Mouse (Mus musculus) layer of hippocampus, adult 2 months (tissue): ENCODE measurements at regions not wholly inside any gene's neighbourhood (a gene's known extent, or its start where the extent isn't known, plus 50 kb on each side); places are given as distances from the start of the nearest gene placed in this dataset.

Experiments used
- DNase-seq, 2 experiments: peaks; one replicate each; pipeline ENCODE4 v3.0.0; 2022; ENCODE audit warnings: low spot score in 2 of 2
- H3K27ac ChIP-seq: fragments of 200-600 bp; 2 replicates; pipeline ENCODE4 v1.8.1; 2022
- H3K4me3 ChIP-seq: fragments of 200-600 bp; 2 replicates; pipeline ENCODE4 v1.8.1; 2022; ENCODE audit warnings: mild to moderate bottlenecking
- CTCF ChIP-seq: fragments of 200-600 bp; conservative IDR thresholded peaks from 2 replicates; pipeline ENCODE4 v1.8.1; 2022; ENCODE audit warnings: antibody characterized with exemption, mild to moderate bottlenecking, moderate library complexity

DNA sequence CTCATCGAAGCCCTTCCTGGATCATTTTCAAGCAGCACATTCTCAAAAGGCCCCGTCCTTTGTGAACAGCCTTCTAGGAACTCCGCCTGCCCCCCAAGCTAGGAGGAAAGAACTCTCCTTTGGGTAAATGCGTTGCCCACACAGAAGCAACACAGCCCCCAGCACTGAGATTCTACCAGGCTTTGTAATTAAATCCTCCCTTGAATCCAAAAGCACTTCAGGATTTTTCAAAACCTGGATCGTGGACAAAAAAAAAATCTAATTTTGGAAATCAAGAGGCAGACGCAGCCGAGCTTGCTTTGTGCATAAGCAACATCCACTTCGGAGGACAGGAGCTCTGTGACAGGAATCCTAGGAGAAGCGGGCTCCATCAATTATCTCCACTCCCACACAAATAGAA, 183.6 kb upstream of the Ercc4 start:
- Histone ChIP-seq H3K4me3 (no peak overlapping the region), H3K27ac (peak overlapping the region; percentile 57; the same call in 1 of the 2 replicates)
- no peak for TF ChIP-seq CTCF
- peak; percentile 40 to 58 for DNase-seq

GRCm38 (mm10) chr16:12931111-12931510, 178.4 kb upstream of the Ercc4 start:
- H3K4me3 ChIP-seq, result no peak overlapping the region
- no peak for TF ChIP-seq CTCF
- H3K27ac ChIP-seq, result no peak overlapping the region
- DNase-seq, result no peak

DNA sequence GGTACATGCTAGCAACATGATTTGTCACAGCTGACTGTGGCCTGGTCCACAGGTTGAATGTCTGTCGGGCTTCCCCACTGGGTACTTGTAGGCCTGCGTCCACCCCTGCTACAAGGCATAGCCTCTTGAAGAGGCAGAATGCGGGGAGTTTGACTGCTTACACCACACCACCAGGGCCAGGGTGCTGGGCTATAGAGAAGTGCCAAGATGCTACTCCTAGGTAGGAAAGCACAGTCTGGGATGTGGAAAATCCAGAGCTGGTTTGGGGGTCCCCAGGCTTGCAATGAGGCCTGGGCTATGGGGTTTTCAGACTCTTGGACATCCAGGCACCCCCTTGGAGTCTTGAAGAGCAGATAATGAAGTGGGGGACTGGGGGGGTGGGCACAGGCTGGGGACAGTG, 176.5 kb upstream of the Ercc4 start:
- DNase-seq, result no peak
- no peak for TF ChIP-seq CTCF
- Histone ChIP-seq H3K4me3 (no peak overlapping the region), H3K27ac (no peak overlapping the region)

GRCm38 (mm10) chr16:12934586-12934985, 174.9 kb upstream of the Ercc4 start:
- Histone ChIP-seq H3K4me3 (no peak overlapping the region), H3K27ac (no peak overlapping the region)
- no peak for DNase-seq
- TF ChIP-seq CTCF, result no peak

DNA sequence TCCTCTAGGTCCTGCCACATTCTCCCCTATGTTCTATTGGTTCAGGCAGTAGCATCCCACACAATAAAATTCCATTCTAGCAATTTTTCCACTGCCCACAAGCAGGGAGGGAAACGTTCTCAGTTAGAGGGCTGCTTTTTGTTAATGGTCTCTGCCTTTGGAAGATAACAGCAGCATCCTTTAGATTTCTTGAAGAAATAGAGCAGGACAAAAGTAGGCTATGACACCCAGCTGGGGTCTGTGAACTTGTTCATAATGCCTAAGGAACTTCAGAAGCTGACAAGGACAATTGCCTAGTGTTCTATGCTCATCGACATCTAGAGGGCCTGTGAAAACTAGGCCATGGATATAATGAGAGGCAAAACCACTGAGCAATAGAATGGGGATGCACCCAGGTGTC, 174.2 kb upstream of the Ercc4 start:
- Histone ChIP-seq H3K27ac (no peak overlapping the region), H3K4me3 (no peak overlapping the region)
- no peak for TF ChIP-seq CTCF
- DNase-seq, result no peak

DNA sequence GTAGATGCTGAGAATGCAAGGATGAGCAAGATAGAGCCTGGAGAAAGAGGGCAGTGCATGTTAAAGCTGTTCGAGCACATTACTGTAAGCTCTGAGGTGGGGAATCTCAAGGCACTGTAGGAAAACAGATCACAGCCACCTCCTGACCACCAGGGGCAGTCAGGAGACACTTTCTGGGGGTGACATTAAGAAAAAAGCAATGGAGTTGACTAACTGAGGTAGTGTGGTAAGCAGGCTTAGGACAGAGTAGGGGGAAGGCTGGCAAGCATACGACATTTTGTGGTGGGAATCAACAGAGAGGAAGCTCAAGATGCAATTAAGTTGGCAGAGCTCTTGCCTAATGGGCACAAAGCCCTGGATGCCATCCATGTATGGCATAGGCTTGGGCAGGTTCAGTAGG, 172.9 kb upstream of the Ercc4 start:
- Histone ChIP-seq H3K4me3 (no peak overlapping the region), H3K27ac (no peak overlapping the region)
- peak; percentile 55 for TF ChIP-seq CTCF
- no peak for DNase-seq

DNA sequence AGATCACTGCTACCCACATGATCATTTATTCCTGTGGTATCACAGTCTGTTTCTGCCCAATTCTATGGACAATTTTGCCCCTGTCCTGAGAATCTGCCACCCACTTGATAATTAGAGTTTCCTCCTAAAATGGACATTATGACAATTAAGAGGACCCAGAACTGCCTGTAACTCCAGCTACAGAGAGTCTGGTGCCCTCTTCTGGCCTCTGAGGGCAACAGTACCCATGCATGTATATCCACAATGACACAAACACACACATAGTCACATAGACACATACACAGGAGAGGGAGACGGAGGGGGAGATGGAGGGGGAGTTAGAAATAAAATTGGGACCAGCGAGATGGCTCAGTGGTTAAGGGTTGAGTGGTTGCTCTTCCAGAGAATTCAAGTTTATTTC, 170.9 kb upstream of the Ercc4 start:
- no peak for DNase-seq
- no peak overlapping the region for H3K27ac ChIP-seq
- TF ChIP-seq CTCF, result peak; percentile 48
- no peak overlapping the region for H3K4me3 ChIP-seq

DNA sequence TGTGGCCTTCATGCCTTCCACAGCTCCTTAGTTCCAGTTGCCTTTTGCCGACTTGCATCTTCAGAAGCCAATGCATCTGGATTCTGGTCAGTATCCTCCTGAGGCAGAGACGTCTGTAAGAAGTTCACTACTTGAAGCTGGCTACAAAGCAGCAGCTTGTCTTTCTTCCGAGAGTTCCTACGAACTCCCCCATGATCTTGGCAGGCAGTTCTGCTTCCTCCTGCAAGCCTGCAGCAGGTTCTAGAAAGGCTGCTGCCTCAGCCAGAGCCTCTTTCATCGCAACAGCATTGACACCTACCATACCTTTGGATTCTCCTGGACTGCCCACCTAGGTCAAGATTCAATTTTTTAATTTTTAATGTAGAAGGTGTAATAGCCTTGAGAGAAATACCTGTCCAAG, 158.3 kb upstream of the Ercc4 start:
- DNase-seq, result no peak
- TF ChIP-seq CTCF, result no peak
- Histone ChIP-seq H3K27ac (no peak overlapping the region), H3K4me3 (no peak overlapping the region)

GRCm38 (mm10) chr16:12954028-12954427, 155.5 kb upstream of the Ercc4 start:
- no peak for DNase-seq
- Histone ChIP-seq H3K4me3 (no peak overlapping the region), H3K27ac (no peak overlapping the region)
- no peak for TF ChIP-seq CTCF

GRCm38 (mm10) chr16:12956416-12956815, 153.1 kb upstream of the Ercc4 start:
- 0 out of 2 replicates have a peak, but pooled peaks have one; percentile 5 for TF ChIP-seq CTCF
- no peak for DNase-seq
- Histone ChIP-seq H3K27ac (0 out of 2 replicates have a peak overlapping the region, but pooled peaks have one; percentile 28), H3K4me3 (no peak overlapping the region)

DNA sequence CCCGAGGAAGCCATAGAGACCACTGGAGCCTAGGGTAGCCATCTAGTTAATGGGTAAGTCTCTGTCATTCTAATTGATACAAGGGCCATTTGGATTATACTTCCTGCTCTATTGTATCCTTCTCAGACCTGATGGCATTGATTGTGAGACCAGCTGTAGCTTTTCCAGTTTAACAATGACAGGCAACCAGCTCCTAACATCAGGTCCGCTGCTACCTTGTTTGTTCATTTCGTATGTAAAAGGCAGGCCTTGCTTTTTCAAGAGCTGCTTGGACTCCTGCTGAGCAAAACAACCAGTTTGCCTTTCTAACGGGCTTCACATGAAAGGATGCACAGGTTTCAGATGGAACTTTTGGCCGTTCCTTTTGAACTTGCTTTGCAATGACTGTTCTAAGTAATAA, 148.6 kb upstream of the Ercc4 start:
- no peak for DNase-seq
- TF ChIP-seq CTCF, result no peak
- H3K4me3 ChIP-seq, result no peak overlapping the region
- H3K27ac ChIP-seq, result no peak overlapping the region

DNA sequence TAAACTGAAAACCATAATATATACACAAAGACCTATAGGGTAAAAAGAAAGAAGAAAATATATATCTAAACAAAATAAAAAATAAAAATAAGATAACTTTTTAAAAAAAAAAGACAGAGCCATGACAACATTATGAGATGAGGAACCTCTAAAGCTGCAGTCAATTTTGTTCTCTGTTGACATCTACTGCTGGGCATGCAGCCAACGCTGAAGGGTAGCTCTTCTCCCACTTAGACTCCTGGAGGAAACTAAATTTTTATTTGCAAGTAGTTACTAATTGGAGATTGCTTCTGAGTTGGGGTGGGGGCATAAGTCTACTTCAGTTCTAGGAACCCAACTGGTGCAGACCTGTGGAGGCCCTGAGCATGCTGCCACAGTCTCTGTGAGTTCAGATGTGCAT, 126.8 kb upstream of the Ercc4 start:
- no peak for DNase-seq
- H3K4me3 ChIP-seq, result no peak overlapping the region
- no peak for TF ChIP-seq CTCF
- no peak overlapping the region for H3K27ac ChIP-seq

- H3K4me3 ChIP-seq, result no peak overlapping the region
- H3K27ac ChIP-seq, result no peak overlapping the region
- no peak for DNase-seq
- TF ChIP-seq CTCF, result no peak
These were observed 108.1 kb upstream of the Ercc4 start for GRCm38 (mm10) chr16:13001288-13001880.

DNA sequence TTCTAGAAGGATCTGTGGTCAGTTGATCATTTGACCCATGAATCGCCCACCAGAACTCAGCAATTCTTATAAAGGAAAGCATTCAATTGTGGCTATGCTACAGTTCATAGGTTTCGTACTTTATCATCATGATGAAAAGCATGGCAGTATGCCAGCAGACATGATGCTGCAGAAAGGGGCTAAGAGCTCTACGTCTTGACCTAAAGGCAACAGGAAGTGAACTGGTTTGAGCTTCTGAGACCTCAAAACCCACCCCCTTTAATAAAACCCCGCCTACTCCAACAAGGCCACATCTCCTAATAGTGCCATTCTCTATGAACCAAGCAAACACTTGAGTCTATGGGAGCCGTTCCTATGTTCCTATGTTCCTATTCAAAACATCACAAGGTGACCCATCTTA, 96.6 kb upstream of the Ercc4 start:
- Histone ChIP-seq H3K27ac (no peak overlapping the region), H3K4me3 (no peak overlapping the region)
- no peak for DNase-seq
- TF ChIP-seq CTCF, result no peak
